Mouse (Mus musculus): ENCODE measurements around the gene 2810006K23Rik. TPM values are rescaled to one million over a fixed set of nuclear protein-coding genes. Genes with fewer than 3 reads are reported as not detected.
"Not testable (repeated sequence)": the region's sequence is repeated elsewhere in the genome, so short reads cannot be mapped to it uniquely, and the experiment has no call there.

2810006K23Rik gene
- polyA plus RNA-seq, 1 experiment from 2014 or later: 9.4 TPM

GRCm38 (mm10) chr5:124337909-124338308, 10.0 kb downstream of the 2810006K23Rik start:
- WGBS: 31% methylated on average over 9 of the region's 9 CpGs
- no peak overlapping the region for H3K9ac ChIP-seq
- no peak overlapping the region for H3K4me2 ChIP-seq (replicated peaks)
- peaks cover 5% of the 10 kb centered on the region; the same call in 1 of the 2 replicates for H3K4me1 ChIP-seq (replicated peaks; ENCODE audit: control insufficient read depth, insufficient read depth, low read length)
- peak overlapping the region; percentile 52 for H3K27ac ChIP-seq
- DNase-seq (ENCODE audit: low spot score): peak; percentile 49
- no peaks in the 10 kb centered on the region for H3K9me3 ChIP-seq (ENCODE audit: control insufficient read depth, low read length)
- H3K27me3 ChIP-seq (ENCODE audit: control insufficient read depth, insufficient read depth, low read length): no peaks in the 10 kb centered on the region
- ATAC-seq (ENCODE audit: low FRiP score): no peak
- H3K36me3 ChIP-seq (replicated peaks; ENCODE audit: control insufficient read depth, insufficient read depth): peaks cover 1% of the 10 kb centered on the region; the same call in 1 of the 2 replicates
- no peak overlapping the region for H3K4me3 ChIP-seq (replicated peaks; ENCODE audit: low read length)

- Histone ChIP-seq H3K9ac (no peak overlapping the region), H3K4me1 (replicated peaks; ENCODE audit: control insufficient read depth, insufficient read depth, low read length) (peaks cover 5% of the 10 kb centered on the region; the same call in 1 of the 2 replicates), H3K27me3 (ENCODE audit: control insufficient read depth, insufficient read depth, low read length) (no peaks in the 10 kb centered on the region), H3K36me3 (replicated peaks; ENCODE audit: control insufficient read depth, insufficient read depth) (peaks cover 7% of the 10 kb centered on the region; the same call in 1 of the 2 replicates), H3K27ac (no peak overlapping the region), H3K4me2 (replicated peaks) (no peak overlapping the region), H3K4me3 (replicated peaks; ENCODE audit: low read length) (no peak overlapping the region), H3K9me3 (ENCODE audit: control insufficient read depth, low read length) (no peaks in the 10 kb centered on the region)
- ATAC-seq (ENCODE audit: low FRiP score) (no peak), DNase-seq (ENCODE audit: low spot score) (no peak)
- WGBS: 89% methylated on average over 8 of the region's 8 CpGs
Measured at GRCm38 (mm10) chr5:124338791-124339190, 10.9 kb downstream of the 2810006K23Rik start.

GRCm38 (mm10) chr5:124341753-124342339, 14.0 kb downstream of the 2810006K23Rik start:
- ATAC-seq (ENCODE audit: low FRiP score); H3K4me3 ChIP-seq (replicated peaks; ENCODE audit: low read length); H3K4me2 ChIP-seq (replicated peaks); H3K4me1 ChIP-seq (replicated peaks; ENCODE audit: control insufficient read depth, insufficient read depth, low read length); H3K27ac ChIP-seq; H3K9me3 ChIP-seq (ENCODE audit: control insufficient read depth, low read length); H3K9ac ChIP-seq; DNase-seq (ENCODE audit: low spot score); H3K27me3 ChIP-seq (ENCODE audit: control insufficient read depth, insufficient read depth, low read length): not testable (repeated sequence)
- WGBS: 68% methylated on average over 6 of the region's 6 CpGs
- peaks cover 29% of the 10 kb centered on the region for H3K36me3 ChIP-seq (replicated peaks; ENCODE audit: control insufficient read depth, insufficient read depth)

- no peaks in the 10 kb centered on the region for H3K9me3 ChIP-seq (ENCODE audit: control insufficient read depth, low read length)
- H3K36me3 ChIP-seq (replicated peaks; ENCODE audit: control insufficient read depth, insufficient read depth): peaks cover 33% of the 10 kb centered on the region
- 0 out of 2 replicates have a peak, but pooled peaks cover 5% of the 10 kb centered on the region for H3K4me1 ChIP-seq (replicated peaks; ENCODE audit: control insufficient read depth, insufficient read depth, low read length)
- no peak overlapping the region for H3K4me2 ChIP-seq (replicated peaks)
- H3K4me3 ChIP-seq (replicated peaks; ENCODE audit: low read length): no peak overlapping the region
- H3K27ac ChIP-seq: no peak overlapping the region
- no peak overlapping the region for H3K9ac ChIP-seq
- WGBS: 78% methylated on average over 8 of the region's 8 CpGs
- no peaks in the 10 kb centered on the region for H3K27me3 ChIP-seq (ENCODE audit: control insufficient read depth, insufficient read depth, low read length)
- ATAC-seq (ENCODE audit: low FRiP score): no peak
- no peak for DNase-seq (ENCODE audit: low spot score)
Measured at GRCm38 (mm10) chr5:124342897-124343296, 15.0 kb downstream of the 2810006K23Rik start.

- no peak for ATAC-seq (ENCODE audit: low FRiP score)
- H3K9ac ChIP-seq: no peak overlapping the region
- no peaks in the 10 kb centered on the region for H3K9me3 ChIP-seq (ENCODE audit: control insufficient read depth, low read length)
- peaks cover 20% of the 10 kb centered on the region for H3K4me1 ChIP-seq (replicated peaks; ENCODE audit: control insufficient read depth, insufficient read depth, low read length)
- no peak for DNase-seq (ENCODE audit: low spot score)
- WGBS: 80% methylated on average over 17 of the region's 17 CpGs
- H3K4me3 ChIP-seq (replicated peaks; ENCODE audit: low read length): no peak overlapping the region
- H3K36me3 ChIP-seq (replicated peaks; ENCODE audit: control insufficient read depth, insufficient read depth): peaks cover 40% of the 10 kb centered on the region
- no peaks in the 10 kb centered on the region for H3K27me3 ChIP-seq (ENCODE audit: control insufficient read depth, insufficient read depth, low read length)
- peak overlapping the region; percentile 93; the same call in 1 of the 2 replicates for H3K27ac ChIP-seq
- peak overlapping the region; percentile 81; the same call in 1 of the 2 replicates for H3K4me2 ChIP-seq (replicated peaks)
Measured at GRCm38 (mm10) chr5:124349196-124349595, 21.3 kb downstream of the 2810006K23Rik start.

- 72% methylated on average over 2 of the region's 2 CpGs for WGBS
- peak overlapping the region; percentile 81 for H3K4me2 ChIP-seq (replicated peaks)
- peak overlapping the region; percentile 97 for H3K9ac ChIP-seq
- H3K27ac ChIP-seq: peak overlapping the region; percentile 93
- no peaks in the 10 kb centered on the region for H3K9me3 ChIP-seq (ENCODE audit: control insufficient read depth, low read length)
- peak overlapping the region; percentile 89 for H3K4me3 ChIP-seq (replicated peaks; ENCODE audit: low read length)
- no peaks in the 10 kb centered on the region for H3K27me3 ChIP-seq (ENCODE audit: control insufficient read depth, insufficient read depth, low read length)
- peaks cover 23% of the 10 kb centered on the region for H3K4me1 ChIP-seq (replicated peaks; ENCODE audit: control insufficient read depth, insufficient read depth, low read length)
- peaks cover 32% of the 10 kb centered on the region for H3K36me3 ChIP-seq (replicated peaks; ENCODE audit: control insufficient read depth, insufficient read depth)
- DNase-seq (ENCODE audit: low spot score) (no peak), ATAC-seq (ENCODE audit: low FRiP score) (no peak)
Measured at GRCm38 (mm10) chr5:124350350-124350749, 22.5 kb downstream of the 2810006K23Rik start.

- H3K9ac ChIP-seq: peak overlapping the region; percentile 97
- DNase-seq (ENCODE audit: low spot score) (peak; percentile 76), ATAC-seq (ENCODE audit: low FRiP score) (peak; percentile 69)
- WGBS: 11% methylated on average over 7 of the region's 7 CpGs
- no peaks in the 10 kb centered on the region for H3K27me3 ChIP-seq (ENCODE audit: control insufficient read depth, insufficient read depth, low read length)
- peak overlapping the region; percentile 81 for H3K4me2 ChIP-seq (replicated peaks)
- H3K4me3 ChIP-seq (replicated peaks; ENCODE audit: low read length): peak overlapping the region; percentile 89
- peaks cover 29% of the 10 kb centered on the region for H3K36me3 ChIP-seq (replicated peaks; ENCODE audit: control insufficient read depth, insufficient read depth)
- H3K9me3 ChIP-seq (ENCODE audit: control insufficient read depth, low read length): no peaks in the 10 kb centered on the region
- H3K4me1 ChIP-seq (replicated peaks; ENCODE audit: control insufficient read depth, insufficient read depth, low read length): peaks cover 26% of the 10 kb centered on the region
- H3K27ac ChIP-seq: peak overlapping the region; percentile 93
Measured at GRCm38 (mm10) chr5:124351111-124351560, 23.2 kb downstream of the 2810006K23Rik start.

- peak overlapping the region; percentile 81 for H3K4me2 ChIP-seq (replicated peaks)
- H3K9ac ChIP-seq: peak overlapping the region; percentile 97
- peaks cover 26% of the 10 kb centered on the region for H3K4me1 ChIP-seq (replicated peaks; ENCODE audit: control insufficient read depth, insufficient read depth, low read length)
- ATAC-seq (ENCODE audit: low FRiP score): no peak
- H3K9me3 ChIP-seq (ENCODE audit: control insufficient read depth, low read length): no peaks in the 10 kb centered on the region
- WGBS: 25% methylated on average over 3 of the region's 3 CpGs
- peaks cover 24% of the 10 kb centered on the region for H3K36me3 ChIP-seq (replicated peaks; ENCODE audit: control insufficient read depth, insufficient read depth)
- no peaks in the 10 kb centered on the region for H3K27me3 ChIP-seq (ENCODE audit: control insufficient read depth, insufficient read depth, low read length)
- DNase-seq (ENCODE audit: low spot score): no peak
- peak overlapping the region; percentile 89 for H3K4me3 ChIP-seq (replicated peaks; ENCODE audit: low read length)
- H3K27ac ChIP-seq: peak overlapping the region; percentile 93
Measured at GRCm38 (mm10) chr5:124351604-124352003, 23.7 kb downstream of the 2810006K23Rik start.

GRCm38 (mm10) chr5:124352141-124352920, 24.4 kb downstream of the 2810006K23Rik start:
- Histone ChIP-seq H3K4me1 (replicated peaks; ENCODE audit: control insufficient read depth, insufficient read depth, low read length) (peaks cover 26% of the 10 kb centered on the region), H3K27me3 (ENCODE audit: control insufficient read depth, insufficient read depth, low read length) (no peaks in the 10 kb centered on the region), H3K9ac (peak overlapping the region; percentile 97), H3K27ac (peak overlapping the region; percentile 93), H3K36me3 (replicated peaks; ENCODE audit: control insufficient read depth, insufficient read depth) (peaks cover 18% of the 10 kb centered on the region), H3K4me3 (replicated peaks; ENCODE audit: low read length) (peak overlapping the region; percentile 89), H3K4me2 (replicated peaks) (peak overlapping the region; percentile 81), H3K9me3 (ENCODE audit: control insufficient read depth, low read length) (no peaks in the 10 kb centered on the region)
- peak; percentile 90 for ATAC-seq (ENCODE audit: low FRiP score)
- peak; percentile 77 for DNase-seq (ENCODE audit: low spot score)
- 2% methylated on average over 28 of the region's 30 CpGs for WGBS

Data from hindbrain, embryonic 14.5 days (tissue).